Mouse (Mus musculus) cerebellum, postnatal 25 days (tissue): ENCODE data around the gene Acsl3.
A peak's percentile ranks its signal among the peaks of the same experiment; 100 is the strongest.

Experiments
- DNase-seq, 2 experiments: peaks; one replicate each; pipeline ENCODE4 v3.0.0; 2021; ENCODE audit warnings: mixed read lengths in 2 of 2

The Acsl3 gene

GRCm38 (mm10) chr1:78745230-78745777, 87.7 kb downstream of the Acsl3 start:
- DNase-seq = peak; percentile 66 to 70
